Mouse (Mus musculus) ES-Bruce4 (cell line): ENCODE measurements around the gene Dynlt1c. TPM values are rescaled to one million over a fixed set of nuclear protein-coding genes. Genes with fewer than 3 reads are reported as not detected.
A peak's percentile ranks its signal among the peaks of the same experiment; 100 is the strongest.
"Not testable (repeated sequence)": the region's sequence is repeated elsewhere in the genome, so short reads cannot be mapped to it uniquely, and the experiment has no call there.

ENCODE experiments used
- H3K27ac ChIP-seq: 2 replicates; pipeline ENCODE4 v1.5.1; 2012; ENCODE audit warnings: low read length, inconsistent platforms; ENCODE audit not compliant: insufficient read depth
- H3K27me3 ChIP-seq: 2 replicates; pipeline ENCODE4 v1.6.1; 2012; ENCODE audit warnings: mild to moderate bottlenecking, low read length, inconsistent platforms; ENCODE audit not compliant: control insufficient read depth, poor library complexity, insufficient read depth, severe bottlenecking
- H3K36me3 ChIP-seq: 2 replicates; pipeline ENCODE4 v1.6.1; 2012; ENCODE audit warnings: inconsistent platforms, mild to moderate bottlenecking, low read length, moderate library complexity; ENCODE audit not compliant: control insufficient read depth, poor library complexity, insufficient read depth, severe bottlenecking
- H3K4me1 ChIP-seq: one replicate; pipeline ENCODE4 v1.8.1; 2011; ENCODE audit warnings: low read length; ENCODE audit not compliant: control insufficient read depth, insufficient read depth
- H3K4me3 ChIP-seq: 2 replicates; pipeline ENCODE4 v1.5.1; 2011; ENCODE audit warnings: low read depth, mild to moderate bottlenecking, low read length
- H3K9ac ChIP-seq: 2 replicates; pipeline ENCODE4 v1.6.1; 2012; ENCODE audit warnings: low read depth, mild to moderate bottlenecking, inconsistent platforms; ENCODE audit not compliant: poor library complexity, severe bottlenecking
- H3K9me3 ChIP-seq: replicated peaks from 2 replicates; pipeline ENCODE4 v1.6.1; 2012; ENCODE audit warnings: mild to moderate bottlenecking, low read length, inconsistent platforms; ENCODE audit not compliant: control insufficient read depth, poor library complexity, insufficient read depth, severe bottlenecking
- polyA plus RNA-seq: library from polyadenylated mRNA; stranded (reverse); fragments of >200 nt; gene quantifications from 2 replicates; pipeline ENCODE4 v1.2.4, GENCODE M21; 2011; ENCODE audit warnings: low read depth; ENCODE audit not compliant: missing spikeins, insufficient read depth, insufficient read length

The Dynlt1c gene
- polyA plus RNA-seq, 1 experiment, result 26.1 TPM

DNA sequence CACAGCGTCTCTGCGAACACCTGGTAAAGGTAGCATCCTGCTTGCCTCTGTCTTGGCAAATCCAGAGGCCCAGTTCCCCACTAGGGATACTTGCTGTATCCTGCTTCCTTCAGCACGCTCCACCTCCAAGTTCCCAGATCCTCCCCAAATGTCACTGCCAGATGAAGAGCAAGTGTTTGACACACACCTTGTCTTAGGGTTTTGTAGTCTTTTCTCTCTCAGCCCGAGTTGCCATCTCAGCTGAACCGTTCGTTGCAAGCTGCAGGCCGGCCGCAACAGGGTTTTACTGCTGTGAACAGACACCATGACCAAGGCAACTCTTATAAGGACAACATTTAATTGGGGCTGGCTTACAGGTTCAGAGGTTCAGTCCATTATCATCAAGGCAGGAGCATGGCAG lies 45.4 kb downstream of the Dynlt1c start:
- H3K4me1 ChIP-seq, H3K9ac ChIP-seq, H3K36me3 ChIP-seq, H3K27ac ChIP-seq, H3K9me3 ChIP-seq, H3K27me3 ChIP-seq, H3K4me3 ChIP-seq: not testable (repeated sequence)

- H3K4me3 ChIP-seq, H3K36me3 ChIP-seq, H3K4me1 ChIP-seq, H3K9me3 ChIP-seq, H3K27me3 ChIP-seq, H3K27ac ChIP-seq, H3K9ac ChIP-seq: not testable (repeated sequence)
Measured at GRCm38 (mm10) chr17:6647452-6647851, 46.0 kb downstream of the Dynlt1c start.

DNA sequence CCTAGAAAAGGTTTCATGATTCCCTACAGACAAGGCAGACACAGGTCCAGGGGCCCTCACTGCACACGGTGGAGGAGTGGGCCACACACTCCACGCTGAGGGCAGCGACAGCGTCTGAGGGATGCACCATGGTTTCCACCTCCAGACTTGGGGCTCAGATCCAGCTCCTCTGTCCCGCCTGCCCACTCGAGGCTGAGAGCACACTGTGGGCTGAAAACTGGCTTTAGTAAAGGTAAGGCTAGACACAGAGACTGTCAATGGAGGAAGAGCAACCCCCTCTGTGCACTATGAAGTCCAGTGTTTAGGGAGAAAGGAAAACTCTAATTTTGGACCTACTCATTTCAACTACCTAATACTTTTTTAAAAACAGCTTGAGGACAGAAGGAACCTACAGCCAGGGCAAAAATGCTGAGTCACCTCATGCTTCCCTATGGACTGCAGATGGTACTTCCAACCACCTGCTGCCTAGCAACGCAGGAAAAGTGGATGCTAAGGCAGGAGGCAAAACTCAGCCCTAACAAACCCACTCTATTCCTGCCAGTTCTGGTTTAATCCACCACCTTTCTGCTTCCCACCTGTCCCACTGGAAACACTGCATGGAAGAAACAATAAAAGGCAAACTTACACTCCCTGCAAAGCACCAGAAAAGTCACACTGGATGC lies 49.6 kb downstream of the Dynlt1c start:
- H3K27ac ChIP-seq, H3K27me3 ChIP-seq, H3K4me1 ChIP-seq, H3K9me3 ChIP-seq, H3K9ac ChIP-seq, H3K4me3 ChIP-seq, H3K36me3 ChIP-seq: not testable (repeated sequence)

GRCm38 (mm10) chr17:6653341-6653946 lies 52.0 kb downstream of the Dynlt1c start:
- H3K36me3 ChIP-seq, H3K27ac ChIP-seq, H3K9ac ChIP-seq, H3K27me3 ChIP-seq, H3K4me1 ChIP-seq, H3K9me3 ChIP-seq, H3K4me3 ChIP-seq: not testable (repeated sequence)

DNA sequence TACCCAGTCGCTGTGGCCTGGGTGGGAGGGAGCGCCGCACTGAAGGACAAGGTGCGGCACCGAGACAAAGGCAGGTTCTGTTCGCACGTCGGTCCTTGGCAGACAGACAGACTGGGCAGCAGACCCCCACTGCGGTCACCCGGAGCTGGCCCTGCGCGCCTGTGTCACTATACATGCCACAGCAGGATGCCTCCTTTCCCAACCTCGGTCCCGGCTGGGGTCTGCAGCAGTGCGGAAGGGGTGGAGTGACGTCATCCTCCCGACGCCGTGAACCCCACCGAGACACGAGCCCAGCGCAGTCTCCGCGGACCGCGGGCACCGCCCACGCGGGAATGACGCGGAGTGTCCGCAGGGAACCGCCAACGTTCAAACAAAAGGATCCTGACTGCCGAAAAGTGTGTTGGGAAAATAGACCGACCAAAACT lies 53.6 kb downstream of the Dynlt1c start:
- H3K27me3 ChIP-seq, H3K4me1 ChIP-seq, H3K36me3 ChIP-seq, H3K27ac ChIP-seq, H3K9me3 ChIP-seq: not testable (repeated sequence)
- Histone ChIP-seq H3K4me3 (peak overlapping the region; percentile 91), H3K9ac (peak overlapping the region; percentile 28; the same call in 1 of the 2 replicates)

DNA sequence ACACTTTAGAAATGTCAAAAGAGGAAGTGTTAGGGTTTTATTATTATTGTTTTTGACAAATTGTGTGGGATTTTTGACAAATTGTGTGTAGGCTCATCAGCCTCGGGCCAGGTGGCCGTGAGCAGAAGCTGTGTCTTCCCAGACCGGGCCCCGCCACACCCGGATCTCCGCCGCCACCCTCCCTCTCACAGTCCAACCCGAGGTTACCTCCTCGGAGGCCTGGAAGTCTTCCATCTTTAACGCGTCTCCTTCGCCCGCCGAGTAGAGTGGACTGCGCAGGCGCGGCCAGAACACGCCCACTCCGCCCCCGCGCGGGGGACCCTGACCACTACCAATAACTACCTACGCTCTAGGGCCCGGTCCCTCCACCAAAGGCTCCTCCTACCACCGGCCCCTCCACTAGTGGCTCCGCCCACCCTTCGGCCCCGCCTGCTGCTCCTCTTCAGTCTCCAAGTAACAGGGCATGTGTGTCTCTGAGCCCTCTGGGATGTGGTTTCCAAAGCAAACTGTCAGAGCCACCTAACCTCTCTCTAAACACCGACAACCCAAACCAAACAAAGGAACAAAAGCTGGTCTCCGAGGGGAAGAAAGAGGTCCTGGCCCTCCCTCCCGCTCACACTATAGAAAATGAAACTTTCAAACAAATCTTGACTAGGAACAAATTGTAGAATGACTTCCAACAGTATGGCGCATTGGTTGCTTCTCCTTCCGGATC lies 54.3 kb downstream of the Dynlt1c start, which contains the start of gene Dynlt1f:
Gene Dynlt1f, minus strand, starts transcription at position 334 of the 715 bp plus-strand sequence.
- Histone ChIP-seq H3K27ac (peak within 1 kb of the TSS; percentile 72), H3K4me3 (peak within 1 kb of the TSS; percentile 91), H3K9ac (peak within 1 kb of the TSS; percentile 28; the same call in 1 of the 2 replicates)
- H3K4me1 ChIP-seq, H3K27me3 ChIP-seq, H3K9me3 ChIP-seq, H3K36me3 ChIP-seq: not testable (repeated sequence)

- not testable (repeated sequence) for H3K9ac ChIP-seq, H3K4me3 ChIP-seq
Measured at GRCm38 (mm10) chr17:6656471-6656870, 55.0 kb downstream of the Dynlt1c start.

DNA sequence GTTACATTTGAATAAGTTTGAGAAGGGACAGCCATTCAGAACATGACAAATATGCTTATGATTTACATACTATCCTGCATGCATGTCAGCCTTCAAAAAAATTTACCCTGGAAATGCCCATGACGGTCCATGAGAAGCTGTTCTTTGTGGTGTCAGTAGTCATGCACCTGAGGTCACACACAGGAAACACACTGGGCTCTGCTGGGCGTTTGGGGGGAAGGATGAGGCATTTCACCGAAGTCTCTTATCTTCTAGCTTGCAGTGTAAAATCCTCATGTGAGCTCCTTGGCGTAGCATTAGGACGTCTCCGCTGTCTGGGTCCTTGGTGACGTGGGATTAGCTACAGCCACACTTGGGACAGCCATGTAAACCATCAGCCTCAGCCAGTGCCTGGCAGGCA lies 57.3 kb downstream of the Dynlt1c start, which contains the start of gene Sytl3:
Gene Sytl3, plus strand, starts transcription at position 293 of the 400 bp plus-strand sequence.
- not testable (repeated sequence) for H3K9me3 ChIP-seq, H3K4me3 ChIP-seq, H3K27ac ChIP-seq, H3K36me3 ChIP-seq, H3K4me1 ChIP-seq, H3K9ac ChIP-seq, H3K27me3 ChIP-seq

More at GRCm38 (mm10) chr17:6656471-6656870, 55.0 kb downstream of the Dynlt1c start:
- H3K27me3 ChIP-seq, H3K9me3 ChIP-seq, H3K4me1 ChIP-seq, H3K36me3 ChIP-seq, H3K27ac ChIP-seq: not testable (repeated sequence)
